Mouse (Mus musculus): ENCODE results near the gene Ptdss2. TPM values are rescaled to one million over a fixed set of nuclear protein-coding genes. Genes with fewer than 3 reads are reported as not detected.

The Ptdss2 gene
- polyA plus RNA-seq, 1 experiment from 2014 or later, result 136 TPM

DNA sequence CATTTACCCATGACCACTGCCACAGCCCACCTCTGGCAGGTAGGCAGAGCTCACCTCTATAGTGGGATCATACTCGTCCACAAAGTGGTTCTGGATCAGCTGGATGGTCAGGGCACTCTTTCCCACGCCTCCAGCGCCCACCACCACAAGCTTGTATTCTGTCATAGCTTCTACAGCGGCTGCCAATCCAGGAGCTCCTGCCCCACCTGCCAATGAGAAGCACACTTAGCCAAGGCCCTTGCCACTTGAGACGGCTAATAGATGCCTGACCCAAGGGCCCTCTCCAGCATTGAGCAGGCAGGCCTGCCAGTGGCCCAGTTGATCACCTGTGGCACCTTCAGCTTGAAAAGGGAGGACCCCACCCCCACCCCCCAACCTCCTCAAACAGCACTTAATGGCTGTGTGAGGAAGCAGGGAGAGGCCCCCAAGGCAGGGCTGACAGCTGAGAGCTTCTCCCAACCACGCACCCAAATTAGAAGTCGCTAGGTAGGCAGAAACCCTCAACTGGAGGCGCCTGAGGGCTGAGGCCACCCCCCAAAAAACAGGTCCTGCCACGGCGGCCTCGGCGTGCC lies 70.7 kb downstream of the Ptdss2 start:
- peak overlapping the region; percentile 82 for H3K27ac ChIP-seq (ENCODE audit: low read length)
- peaks cover 30% of the 10 kb centered on the region for H3K36me3 ChIP-seq (ENCODE audit: control insufficient read depth, insufficient read depth)
- no peaks in the 10 kb centered on the region for H3K9me3 ChIP-seq (replicated peaks; ENCODE audit: control insufficient read depth, low read length)
- no peak for ATAC-seq (ENCODE audit: low read depth)
- H3K4me3 ChIP-seq (ENCODE audit: low read depth, low read length), result peak overlapping the region; percentile 92
- peak overlapping the region; percentile 92 for H3K4me2 ChIP-seq (ENCODE audit: low read depth, low read length)
- peaks cover 42% of the 10 kb centered on the region for H3K4me1 ChIP-seq (ENCODE audit: control insufficient read depth, low read depth, low read length)
- no peaks in the 10 kb centered on the region for H3K27me3 ChIP-seq (ENCODE audit: control insufficient read depth, insufficient read depth, low read depth, low read length)
- WGBS (ENCODE audit: insufficient replicate concordance), result 21% methylated on average over 12 of the region's 12 CpGs
- H3K9ac ChIP-seq (ENCODE audit: low read depth, low read length), result peak overlapping the region; percentile 91

DNA sequence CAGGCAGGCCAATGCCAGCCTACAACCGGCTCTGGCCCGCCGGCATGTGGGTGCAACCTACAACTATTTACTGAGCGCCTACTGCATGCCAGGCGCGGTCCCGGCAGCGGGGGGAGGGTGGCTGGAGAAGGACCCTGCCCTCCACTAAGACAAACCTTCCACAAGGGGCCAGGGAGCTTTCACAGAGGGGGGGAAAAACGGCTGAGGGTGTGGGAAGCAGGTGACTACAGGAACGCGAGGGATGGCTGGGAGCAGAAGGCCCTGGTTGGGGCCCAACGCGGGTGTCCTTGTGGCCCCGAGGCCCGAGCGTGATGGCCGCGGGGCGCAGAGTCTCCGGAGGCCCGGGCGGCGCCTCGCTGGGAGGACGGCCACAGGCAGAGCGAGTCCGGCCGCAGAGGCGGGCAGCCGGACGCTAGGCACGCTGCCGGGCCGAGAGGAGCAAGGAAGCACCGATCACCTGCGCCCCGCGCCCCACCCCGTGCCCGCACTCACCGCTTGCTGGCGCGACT lies 71.2 kb downstream of the Ptdss2 start:
- H3K4me2 ChIP-seq (ENCODE audit: low read depth, low read length), result peak overlapping the region; percentile 92
- H3K9me3 ChIP-seq (replicated peaks; ENCODE audit: control insufficient read depth, low read length), result no peaks in the 10 kb centered on the region
- peaks cover 47% of the 10 kb centered on the region for H3K4me1 ChIP-seq (ENCODE audit: control insufficient read depth, low read depth, low read length)
- peak overlapping the region; percentile 92 for H3K4me3 ChIP-seq (ENCODE audit: low read depth, low read length)
- H3K27me3 ChIP-seq (ENCODE audit: control insufficient read depth, insufficient read depth, low read depth, low read length), result no peaks in the 10 kb centered on the region
- under 1% methylated on average over 42 of the region's 43 CpGs for WGBS (ENCODE audit: insufficient replicate concordance)
- peak overlapping the region; percentile 82 for H3K27ac ChIP-seq (ENCODE audit: low read length)
- ATAC-seq (ENCODE audit: low read depth), result peak; percentile 24; the same call in 1 of the 2 replicates
- peaks cover 30% of the 10 kb centered on the region for H3K36me3 ChIP-seq (ENCODE audit: control insufficient read depth, insufficient read depth)
- H3K9ac ChIP-seq (ENCODE audit: low read depth, low read length), result peak overlapping the region; percentile 91

DNA sequence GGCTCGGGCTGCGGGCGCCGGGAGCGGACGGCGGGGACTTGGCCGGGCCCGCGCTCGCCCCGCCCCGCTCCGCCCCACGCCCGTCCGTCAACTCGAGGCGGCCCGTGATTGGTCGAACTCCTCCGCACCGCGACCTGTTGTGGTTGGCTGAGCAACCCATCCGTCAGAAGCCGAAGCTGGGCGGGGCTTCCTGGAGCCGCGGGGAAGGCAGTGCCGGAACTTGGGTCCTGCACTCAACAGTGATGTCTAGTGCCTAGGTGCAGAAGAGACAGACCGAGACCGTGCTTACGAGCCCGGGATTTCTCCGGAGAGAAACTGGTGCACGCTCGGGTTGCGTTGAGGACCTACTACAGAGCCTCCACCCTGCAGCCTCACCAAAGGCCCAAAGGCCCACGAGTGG lies 71.8 kb downstream of the Ptdss2 start, which contains the start of the genes Hras and Lrrc56:
Gene Hras, minus strand, starts transcription at position 58 of the 400 bp plus-strand sequence.
Gene Lrrc56, plus strand, starts transcription at position 210 of the 400 bp plus-strand sequence.
- ATAC-seq (ENCODE audit: low read depth), result peak; percentile 92
- H3K36me3 ChIP-seq (ENCODE audit: control insufficient read depth, insufficient read depth), result peaks cover 30% of the 10 kb centered on the region
- H3K9ac ChIP-seq (ENCODE audit: low read depth, low read length), result peak within 1 kb of the TSS; percentile 91
- no peaks in the 10 kb centered on the region for H3K27me3 ChIP-seq (ENCODE audit: control insufficient read depth, insufficient read depth, low read depth, low read length)
- peak within 1 kb of the TSS; percentile 99 for H3K4me2 ChIP-seq (ENCODE audit: low read depth, low read length)
- H3K9me3 ChIP-seq (replicated peaks; ENCODE audit: control insufficient read depth, low read length), result no peaks in the 10 kb centered on the region
- WGBS (ENCODE audit: insufficient replicate concordance), result under 1% methylated on average over 37 of the region's 39 CpGs
- H3K27ac ChIP-seq (ENCODE audit: low read length), result peak within 1 kb of the TSS; percentile 93
- H3K4me3 ChIP-seq (ENCODE audit: low read depth, low read length), result peak within 1 kb of the TSS; percentile 92
- H3K4me1 ChIP-seq (ENCODE audit: control insufficient read depth, low read depth, low read length), result peaks cover 52% of the 10 kb centered on the region

GRCm38 (mm10) chr7:141194409-141194808 lies 72.2 kb downstream of the Ptdss2 start:
- Histone ChIP-seq H3K36me3 (ENCODE audit: control insufficient read depth, insufficient read depth) (peaks cover 29% of the 10 kb centered on the region), H3K9me3 (replicated peaks; ENCODE audit: control insufficient read depth, low read length) (no peaks in the 10 kb centered on the region), H3K27me3 (ENCODE audit: control insufficient read depth, insufficient read depth, low read depth, low read length) (no peaks in the 10 kb centered on the region), H3K9ac (ENCODE audit: low read depth, low read length) (peak overlapping the region; percentile 81), H3K4me3 (ENCODE audit: low read depth, low read length) (peak overlapping the region; percentile 92), H3K27ac (ENCODE audit: low read length) (peak overlapping the region; percentile 93), H3K4me2 (ENCODE audit: low read depth, low read length) (peak overlapping the region; percentile 99), H3K4me1 (ENCODE audit: control insufficient read depth, low read depth, low read length) (peaks cover 57% of the 10 kb centered on the region)
- WGBS (ENCODE audit: insufficient replicate concordance), result under 1% methylated on average over 23 of the region's 23 CpGs
- no peak for ATAC-seq (ENCODE audit: low read depth)

DNA sequence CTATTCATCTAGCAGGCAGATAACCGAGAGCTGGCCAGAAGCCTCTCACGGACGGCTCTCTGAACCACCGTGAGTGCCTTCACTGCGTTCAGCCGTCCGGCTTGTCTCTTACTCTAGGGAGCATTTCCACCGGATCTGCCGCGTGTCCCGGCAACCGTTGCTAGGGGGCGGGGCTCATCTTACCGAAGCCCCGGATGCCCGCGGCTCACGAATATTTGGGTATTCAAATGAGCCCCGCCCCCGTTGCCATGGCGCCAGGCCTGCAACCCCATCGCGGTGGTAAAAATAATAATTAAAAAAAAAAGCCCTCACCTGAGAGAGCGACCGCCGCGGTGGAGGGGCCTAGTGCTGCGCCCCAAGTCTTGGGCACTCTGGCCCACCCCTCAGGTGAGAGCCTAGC lies 72.6 kb downstream of the Ptdss2 start:
- Histone ChIP-seq H3K27me3 (ENCODE audit: control insufficient read depth, insufficient read depth, low read depth, low read length) (no peaks in the 10 kb centered on the region), H3K9me3 (replicated peaks; ENCODE audit: control insufficient read depth, low read length) (no peaks in the 10 kb centered on the region), H3K4me3 (ENCODE audit: low read depth, low read length) (peak overlapping the region; percentile 92), H3K4me1 (ENCODE audit: control insufficient read depth, low read depth, low read length) (peaks cover 61% of the 10 kb centered on the region), H3K36me3 (ENCODE audit: control insufficient read depth, insufficient read depth) (peaks cover 25% of the 10 kb centered on the region), H3K9ac (ENCODE audit: low read depth, low read length) (peak overlapping the region; percentile 81), H3K4me2 (ENCODE audit: low read depth, low read length) (peak overlapping the region; percentile 99), H3K27ac (ENCODE audit: low read length) (peak overlapping the region; percentile 93)
- 0 out of 2 replicates have a peak, but pooled peaks have one; percentile 6 for ATAC-seq (ENCODE audit: low read depth)
- WGBS (ENCODE audit: insufficient replicate concordance), result under 1% methylated on average over 28 of the region's 28 CpGs

DNA sequence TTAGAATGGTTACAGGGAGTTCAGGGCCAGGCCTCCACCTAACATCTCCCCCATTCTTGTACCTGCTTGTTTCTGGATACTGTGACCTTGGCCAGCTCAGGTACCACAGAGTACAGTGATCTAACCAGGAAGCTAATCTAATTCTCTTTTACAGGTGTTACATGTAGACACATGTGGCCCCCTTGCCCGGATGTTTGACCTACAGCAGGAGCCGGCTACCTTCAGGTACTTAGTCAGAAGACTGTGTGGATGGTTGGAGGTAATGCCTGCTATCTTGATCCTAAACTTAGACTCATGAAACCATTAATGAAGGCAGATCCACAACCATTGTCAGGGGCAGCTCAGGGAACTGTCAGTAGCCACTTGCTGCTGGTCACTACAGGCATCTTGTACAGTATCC lies 73.6 kb downstream of the Ptdss2 start:
- Histone ChIP-seq H3K27me3 (ENCODE audit: control insufficient read depth, insufficient read depth, low read depth, low read length) (no peaks in the 10 kb centered on the region), H3K36me3 (ENCODE audit: control insufficient read depth, insufficient read depth) (peaks cover 15% of the 10 kb centered on the region), H3K27ac (ENCODE audit: low read length) (peak overlapping the region; percentile 56), H3K9me3 (replicated peaks; ENCODE audit: control insufficient read depth, low read length) (no peaks in the 10 kb centered on the region), H3K4me2 (ENCODE audit: low read depth, low read length) (peak overlapping the region; percentile 99; the same call in 1 of the 2 replicates), H3K4me1 (ENCODE audit: control insufficient read depth, low read depth, low read length) (peaks cover 64% of the 10 kb centered on the region), H3K9ac (ENCODE audit: low read depth, low read length) (no peak overlapping the region), H3K4me3 (ENCODE audit: low read depth, low read length) (no peak overlapping the region)
- WGBS (ENCODE audit: insufficient replicate concordance), result 87% methylated on average over 2 of the region's 2 CpGs
- no peak for ATAC-seq (ENCODE audit: low read depth)

GRCm38 (mm10) chr7:141196619-141197282 lies 74.6 kb downstream of the Ptdss2 start:
- ATAC-seq (ENCODE audit: low read depth), result no peak
- no peaks in the 10 kb centered on the region for H3K27me3 ChIP-seq (ENCODE audit: control insufficient read depth, insufficient read depth, low read depth, low read length)
- H3K4me1 ChIP-seq (ENCODE audit: control insufficient read depth, low read depth, low read length), result peaks cover 64% of the 10 kb centered on the region
- H3K9ac ChIP-seq (ENCODE audit: low read depth, low read length), result peak overlapping the region; percentile 53; the same call in 1 of the 2 replicates
- H3K9me3 ChIP-seq (replicated peaks; ENCODE audit: control insufficient read depth, low read length), result no peaks in the 10 kb centered on the region
- peak overlapping the region; percentile 25 for H3K4me3 ChIP-seq (ENCODE audit: low read depth, low read length)
- H3K27ac ChIP-seq (ENCODE audit: low read length), result peak overlapping the region; percentile 83
- peaks cover 5% of the 10 kb centered on the region; the same call in 1 of the 2 replicates for H3K36me3 ChIP-seq (ENCODE audit: control insufficient read depth, insufficient read depth)
- peak overlapping the region; percentile 64 for H3K4me2 ChIP-seq (ENCODE audit: low read depth, low read length)
- 64% methylated on average over 8 of the region's 8 CpGs for WGBS (ENCODE audit: insufficient replicate concordance)

DNA sequence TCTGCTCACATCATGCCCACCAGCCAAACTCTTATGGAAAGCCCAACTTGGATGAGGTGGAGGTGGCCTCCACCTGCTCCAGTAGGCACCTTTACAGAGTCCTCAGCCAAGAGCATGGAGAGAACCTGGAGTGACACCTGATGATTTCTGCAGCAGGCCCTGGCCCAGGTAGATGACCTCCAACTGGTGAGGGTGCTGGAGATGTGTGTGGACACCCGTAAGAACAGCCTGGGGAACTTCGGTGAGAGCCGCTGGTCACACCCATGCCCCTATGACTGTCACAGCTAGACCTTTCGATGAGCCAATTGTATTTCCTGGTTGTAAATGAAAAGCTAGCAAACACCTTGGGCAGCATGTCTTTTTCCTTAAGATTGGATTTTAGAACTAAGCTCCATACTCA lies 75.9 kb downstream of the Ptdss2 start:
- ATAC-seq (ENCODE audit: low read depth), result no peak
- no peaks in the 10 kb centered on the region for H3K9me3 ChIP-seq (replicated peaks; ENCODE audit: control insufficient read depth, low read length)
- no peak overlapping the region for H3K27ac ChIP-seq (ENCODE audit: low read length)
- peaks cover 53% of the 10 kb centered on the region for H3K4me1 ChIP-seq (ENCODE audit: control insufficient read depth, low read depth, low read length)
- 81% methylated on average over 4 of the region's 4 CpGs for WGBS (ENCODE audit: insufficient replicate concordance)
- 0 out of 2 replicates have a peak overlapping the region, but pooled peaks have one; percentile 11 for H3K9ac ChIP-seq (ENCODE audit: low read depth, low read length)
- no peaks in the 10 kb centered on the region for H3K27me3 ChIP-seq (ENCODE audit: control insufficient read depth, insufficient read depth, low read depth, low read length)
- no peaks in the 10 kb centered on the region for H3K36me3 ChIP-seq (ENCODE audit: control insufficient read depth, insufficient read depth)
- no peak overlapping the region for H3K4me3 ChIP-seq (ENCODE audit: low read depth, low read length)
- peak overlapping the region; percentile 64; the same call in 1 of the 2 replicates for H3K4me2 ChIP-seq (ENCODE audit: low read depth, low read length)

- Histone ChIP-seq H3K4me3 (ENCODE audit: low read depth, low read length) (no peak overlapping the region), H3K4me1 (ENCODE audit: control insufficient read depth, low read depth, low read length) (peaks cover 47% of the 10 kb centered on the region), H3K4me2 (ENCODE audit: low read depth, low read length) (no peak overlapping the region), H3K9ac (ENCODE audit: low read depth, low read length) (no peak overlapping the region), H3K9me3 (replicated peaks; ENCODE audit: control insufficient read depth, low read length) (no peaks in the 10 kb centered on the region), H3K36me3 (ENCODE audit: control insufficient read depth, insufficient read depth) (no peaks in the 10 kb centered on the region), H3K27me3 (ENCODE audit: control insufficient read depth, insufficient read depth, low read depth, low read length) (no peaks in the 10 kb centered on the region), H3K27ac (ENCODE audit: low read length) (peak overlapping the region; percentile 35; the same call in 1 of the 2 replicates)
- 54% methylated on average over 3 of the region's 3 CpGs for WGBS (ENCODE audit: insufficient replicate concordance)
- ATAC-seq (ENCODE audit: low read depth), result no peak
Observed at GRCm38 (mm10) chr7:141204546-141204945, 82.4 kb downstream of the Ptdss2 start.
